Mouse (Mus musculus) adrenal gland, adult (tissue): ENCODE data around the gene Narfl.
A peak's percentile ranks its signal among the peaks of the same experiment; 100 is the strongest.
"Not testable (repeated sequence)": the region's sequence is repeated elsewhere in the genome, so short reads cannot be mapped to it uniquely, and the experiment has no call there.

Experiments used
- DNase-seq, 2 experiments: peaks; one replicate each; pipeline ENCODE4 v3.0.0; 2022 to 2023; ENCODE audit warnings: low spot score in 1 of 2; ENCODE audit not compliant: inconsistent age in 2 of 2

Gene Narfl

DNA sequence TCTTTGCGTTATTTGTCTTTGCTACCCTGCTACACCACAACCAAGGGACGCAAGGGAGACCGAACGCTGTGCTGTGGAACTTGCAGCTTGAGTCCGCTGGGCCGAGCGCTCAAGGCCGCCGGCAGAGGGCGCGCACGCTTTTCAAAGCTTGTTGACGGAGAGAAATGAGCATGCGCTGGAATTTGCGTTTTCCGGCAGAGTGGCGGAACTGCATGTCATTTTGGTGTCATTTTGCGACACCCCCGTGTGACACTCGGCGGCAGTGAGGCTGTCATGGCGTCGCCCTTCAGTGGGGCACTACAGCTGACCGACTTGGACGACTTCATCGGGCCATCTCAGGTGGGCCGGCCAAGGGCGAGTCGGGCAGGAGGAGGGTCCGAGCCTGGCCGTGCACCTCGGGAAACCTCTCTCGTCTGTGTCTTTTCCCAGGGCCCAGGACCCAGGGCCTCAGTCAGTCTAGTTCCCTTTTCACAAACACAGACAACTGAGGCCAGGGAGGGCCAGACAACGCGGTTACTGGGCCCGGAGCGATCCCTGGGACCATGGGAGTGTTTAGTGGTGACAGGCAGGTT lies at the start of gene Narfl:
Gene Narfl, plus strand, starts transcription at position 228 of the 572 bp plus-strand sequence.
- peak; percentile 97 to 99 for DNase-seq

DNA sequence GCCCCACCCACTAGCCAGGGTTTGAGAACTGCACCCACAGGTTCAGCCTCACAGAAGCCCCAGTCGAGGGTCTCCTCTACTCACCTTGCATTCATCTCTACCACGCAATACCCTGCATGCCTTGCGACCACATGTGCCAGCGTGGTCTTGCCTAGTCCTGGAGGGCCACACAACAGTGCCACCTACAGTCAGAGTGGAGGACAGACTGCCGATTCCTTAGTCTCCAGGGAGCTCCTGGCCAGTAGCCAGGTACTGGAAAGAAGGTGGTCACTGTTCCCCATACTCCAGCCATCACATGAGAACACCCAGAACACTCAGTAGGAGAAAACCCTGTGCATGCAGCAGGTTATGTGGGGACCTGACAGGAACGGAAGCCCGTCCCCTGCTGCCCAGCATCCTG lies 49.7 kb upstream of the Narfl start:
- DNase-seq, result no peak

DNA sequence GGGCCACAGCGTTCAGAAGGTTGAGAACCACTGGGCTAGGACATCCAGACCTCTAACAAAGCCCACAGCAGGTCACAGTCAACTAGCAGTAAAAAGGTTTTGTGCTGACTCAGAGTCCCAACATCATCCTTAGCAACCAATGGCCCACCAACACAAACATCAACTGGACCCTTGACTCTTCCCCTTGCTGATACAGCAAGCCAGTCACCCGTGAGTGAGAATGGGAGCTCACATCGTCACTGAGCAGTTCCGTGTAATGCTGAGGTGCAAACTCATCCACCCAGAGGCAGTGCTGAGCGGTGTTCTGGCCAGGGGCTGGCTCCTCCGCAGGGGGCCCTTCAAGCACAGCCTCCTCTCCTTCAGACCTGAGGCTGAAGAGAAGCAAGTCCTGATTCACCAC lies 48.3 kb upstream of the Narfl start:
- DNase-seq, result no peak

DNA sequence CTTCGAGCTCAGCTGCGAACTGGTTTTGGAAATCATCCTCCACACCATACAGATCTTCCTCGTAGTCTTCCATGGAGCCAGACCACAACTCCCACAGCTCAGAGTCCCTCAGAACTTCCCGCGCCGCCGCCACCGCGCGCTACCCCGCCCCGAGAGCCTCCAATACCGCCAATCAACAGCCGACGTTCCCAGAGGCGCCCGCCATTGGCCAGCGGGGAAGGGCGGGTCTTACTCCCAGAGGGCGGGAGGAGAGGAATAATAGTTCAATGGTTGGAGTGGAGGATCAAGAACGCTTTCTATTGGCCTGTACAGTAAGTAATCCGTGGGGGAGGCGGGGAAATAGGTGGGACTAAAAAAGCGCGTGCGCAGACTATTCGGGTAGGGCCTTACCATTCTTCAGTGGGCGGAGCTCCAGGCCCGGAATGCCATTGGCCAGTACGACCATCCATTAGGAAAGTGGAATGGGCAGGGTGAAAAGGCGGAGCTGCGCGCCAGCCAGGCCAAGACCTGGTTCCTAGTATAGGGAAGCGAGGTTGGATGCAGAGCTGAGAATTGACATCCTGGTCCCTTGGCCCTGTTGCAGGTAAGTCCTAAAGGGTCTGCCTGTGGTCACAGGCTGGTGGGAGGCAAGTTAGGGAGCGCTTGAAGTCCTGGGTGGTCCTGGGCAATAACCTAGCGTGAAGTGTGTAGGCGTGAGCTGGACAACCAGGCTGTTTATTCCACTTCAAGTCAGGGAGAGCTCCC lies 46.1 kb upstream of the Narfl start, which contains the start of the genes Chtf18 and Rpusd1:
Gene Chtf18, minus strand, starts transcription at position 155 of the 744 bp plus-strand sequence.
Gene Rpusd1, plus strand, starts transcription at position 406 of the 744 bp plus-strand sequence.
- DNase-seq, result peak; percentile 99 to 100

DNA sequence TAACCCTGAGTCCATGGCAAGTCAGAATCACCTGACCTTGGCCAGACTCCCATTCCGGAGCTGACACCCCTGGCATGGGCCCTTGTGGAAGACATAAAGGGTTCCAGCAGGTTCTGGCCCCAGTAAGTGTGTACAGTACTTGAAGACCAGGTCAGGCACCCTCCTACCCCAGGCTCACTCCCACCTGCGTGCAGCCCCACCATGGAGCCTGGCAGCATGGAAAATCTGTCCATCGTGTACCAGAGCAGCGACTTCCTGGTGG lies 45.6 kb upstream of the Narfl start:
- DNase-seq, result no peak

DNA sequence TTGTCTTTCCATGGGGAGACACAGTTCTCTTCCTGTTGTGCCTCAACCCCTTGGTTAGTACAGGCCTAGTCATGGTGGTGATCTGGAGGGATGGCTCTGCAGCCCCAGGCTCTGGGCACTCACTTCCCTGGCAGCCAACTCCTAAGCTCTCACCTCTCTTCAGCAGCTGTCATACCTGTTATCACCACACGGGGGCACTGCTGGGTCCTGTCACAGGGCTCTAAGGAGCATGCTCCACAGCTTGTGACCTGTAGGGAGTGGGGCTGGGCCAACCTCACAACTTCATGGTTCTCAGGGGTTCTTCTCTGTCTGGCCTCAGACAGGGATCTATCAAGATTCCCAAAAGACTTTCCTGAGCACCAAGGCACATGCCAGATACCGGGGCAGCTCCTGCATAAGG lies 41.5 kb upstream of the Narfl start:
- peak; percentile 84 to 95 for DNase-seq

DNA sequence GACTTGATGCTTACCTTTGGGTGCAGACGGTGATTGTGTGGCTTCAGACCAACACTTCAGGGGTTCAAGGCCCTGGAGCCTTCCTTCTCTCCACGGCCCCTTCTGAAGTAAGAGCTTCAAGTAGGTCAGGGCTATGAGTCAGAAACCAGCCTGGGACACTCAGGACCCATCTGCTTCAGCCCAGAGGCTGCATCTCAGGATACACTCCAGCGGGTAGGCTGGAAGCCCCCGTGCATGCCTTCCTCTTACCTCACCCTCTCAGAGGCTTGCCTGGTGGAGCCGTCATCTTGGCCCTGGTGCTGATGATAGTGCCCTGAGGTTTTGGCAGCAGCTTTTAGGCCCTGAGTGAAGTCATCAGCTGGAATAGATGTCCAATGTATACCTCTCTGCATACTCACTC lies 38.3 kb upstream of the Narfl start:
- DNase-seq, result peak; percentile 77 to 78

DNA sequence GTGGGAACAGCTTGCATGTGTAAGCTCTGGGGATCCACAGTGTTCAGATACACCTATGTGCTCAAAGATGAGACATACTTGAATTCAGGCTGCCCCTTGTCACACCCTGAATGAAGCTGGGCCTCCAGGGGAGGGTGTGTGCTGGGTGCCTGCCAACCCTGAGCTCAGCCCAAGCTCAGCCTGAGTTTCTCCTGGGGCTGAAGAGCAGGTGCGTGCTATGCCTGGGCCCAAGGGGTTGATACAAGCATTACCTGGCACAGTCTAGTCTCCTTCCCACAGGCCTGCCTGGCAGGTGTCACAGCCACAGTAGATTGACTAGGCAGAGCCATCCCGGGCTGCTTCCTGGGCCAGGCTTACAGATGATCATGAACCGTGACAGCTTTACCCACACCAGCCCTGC lies 37.8 kb upstream of the Narfl start, which contains the start of gene Mslnl:
Gene Mslnl, plus strand, starts transcription at position 298 of the 400 bp plus-strand sequence.
- no peak for DNase-seq

DNA sequence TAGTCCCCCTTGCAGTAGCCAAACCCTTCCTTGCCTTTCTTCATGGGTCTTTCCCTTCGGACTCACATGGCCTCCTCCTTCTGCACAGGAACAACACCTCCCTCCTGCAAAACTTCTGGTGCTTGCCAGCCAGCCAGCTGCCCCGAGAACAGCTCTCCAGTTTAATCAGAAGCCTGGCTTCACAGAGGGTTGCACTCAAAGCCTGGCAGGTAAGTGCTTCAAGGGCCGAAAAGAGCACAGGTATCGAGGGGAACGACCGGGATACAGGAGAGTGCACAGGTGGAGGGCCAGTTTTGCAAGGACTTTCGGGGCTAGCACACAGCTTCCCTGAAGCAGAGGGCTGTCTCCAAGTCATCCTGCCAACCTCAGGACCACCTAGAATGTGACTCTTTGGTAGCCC lies 34.7 kb upstream of the Narfl start:
- DNase-seq, result no peak

DNA sequence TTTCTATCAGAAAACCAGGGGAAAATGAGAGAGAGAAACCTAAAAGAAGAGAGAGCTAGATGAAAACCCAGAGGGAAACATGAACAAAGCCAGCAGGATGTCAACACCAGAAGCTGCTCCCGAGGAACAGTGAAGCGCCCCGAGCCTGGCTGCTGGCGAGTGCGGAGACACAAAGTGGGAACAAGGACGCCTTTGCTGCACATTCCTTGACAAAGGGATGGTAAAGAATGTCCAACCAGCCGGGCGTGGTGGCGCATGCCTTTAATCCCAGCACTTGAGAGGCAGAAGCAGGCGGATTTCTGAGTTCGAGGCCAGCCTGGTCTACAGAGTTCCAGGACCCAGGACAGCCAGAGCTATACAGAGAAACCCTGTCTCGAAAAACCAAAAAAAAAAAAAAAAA lies 32.1 kb upstream of the Narfl start:
- DNase-seq, result not testable (repeated sequence)

DNA sequence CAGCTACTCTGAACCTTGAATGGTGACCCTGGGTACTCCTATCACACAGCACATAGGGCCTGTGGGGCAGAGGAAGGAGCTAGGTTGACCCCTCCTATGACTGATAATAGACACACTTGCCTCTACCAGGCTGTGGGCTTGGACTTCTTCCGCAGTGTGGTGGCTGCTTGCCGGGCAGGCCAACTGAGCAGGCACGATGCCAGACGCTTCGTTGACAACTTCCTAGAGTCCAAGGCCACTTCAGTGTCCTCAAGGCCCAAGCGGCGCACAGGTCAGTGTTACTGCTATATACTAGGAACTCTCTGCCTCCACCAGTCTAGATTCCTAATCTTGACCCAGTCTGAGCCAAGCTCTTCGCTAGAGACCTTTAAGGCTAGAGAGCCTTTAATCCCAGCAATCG lies 29.7 kb upstream of the Narfl start:
- DNase-seq, result peak; percentile 85 to 91

DNA sequence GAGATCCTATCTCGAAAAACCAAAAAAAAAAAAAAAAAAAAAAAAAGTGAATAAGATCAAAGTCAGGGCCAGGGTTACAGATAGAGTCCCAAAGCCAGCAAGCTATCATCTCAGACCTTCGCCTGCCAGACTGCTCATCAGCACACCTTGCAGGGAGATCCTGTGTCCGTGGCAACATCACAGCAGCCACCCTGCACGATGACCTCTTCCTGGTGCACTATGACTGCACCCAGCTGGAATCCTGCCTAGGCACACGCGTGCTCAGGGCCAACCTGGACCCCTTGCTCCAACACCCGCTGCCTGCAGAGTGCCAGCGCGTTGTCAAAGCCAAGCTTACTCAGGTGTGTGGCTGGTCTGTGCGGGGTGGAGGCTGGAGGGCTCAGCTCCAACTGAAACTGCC lies 29.3 kb upstream of the Narfl start:
- peak; percentile 57 to 65 for DNase-seq

DNA sequence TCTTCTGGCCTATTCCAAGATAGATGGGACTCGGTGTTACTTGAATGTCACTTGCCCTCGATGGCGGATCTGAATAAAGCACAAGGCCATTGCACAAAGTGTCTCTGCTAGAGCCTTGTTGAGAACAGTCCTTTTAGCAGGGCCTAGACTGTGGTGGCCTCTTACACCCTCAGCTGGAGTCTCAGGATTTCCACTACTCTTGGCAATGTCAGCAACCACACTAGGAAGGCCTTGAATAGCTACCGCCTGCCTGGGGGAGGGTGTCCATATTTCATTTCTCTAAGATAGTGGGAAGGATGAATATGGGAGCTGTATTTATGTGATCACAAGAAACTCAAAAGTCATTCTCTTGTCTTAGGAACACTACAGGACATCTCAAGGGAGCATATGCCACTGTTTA lies 25.3 kb upstream of the Narfl start:
- peak; percentile 33 to 76 for DNase-seq

DNA sequence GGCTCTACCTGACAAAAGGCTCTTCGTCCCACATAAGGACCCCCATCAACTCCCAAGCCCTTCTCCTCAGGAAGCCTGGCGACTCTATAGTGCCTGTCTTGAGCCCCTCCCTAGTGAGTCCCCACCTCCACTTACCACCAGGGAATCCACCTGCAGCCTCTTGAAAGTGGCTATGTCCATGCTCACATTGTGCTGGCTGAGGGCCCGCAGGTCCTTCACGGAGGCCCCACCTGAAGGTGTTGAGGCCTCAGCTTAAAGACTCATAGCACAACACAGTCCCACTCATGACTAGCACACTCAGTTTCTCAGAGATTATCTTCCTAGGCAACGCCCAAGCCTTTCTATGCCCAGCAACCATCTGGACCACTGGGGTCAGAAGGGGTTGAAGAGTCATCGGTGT lies 24.3 kb upstream of the Narfl start:
- no peak for DNase-seq

DNA sequence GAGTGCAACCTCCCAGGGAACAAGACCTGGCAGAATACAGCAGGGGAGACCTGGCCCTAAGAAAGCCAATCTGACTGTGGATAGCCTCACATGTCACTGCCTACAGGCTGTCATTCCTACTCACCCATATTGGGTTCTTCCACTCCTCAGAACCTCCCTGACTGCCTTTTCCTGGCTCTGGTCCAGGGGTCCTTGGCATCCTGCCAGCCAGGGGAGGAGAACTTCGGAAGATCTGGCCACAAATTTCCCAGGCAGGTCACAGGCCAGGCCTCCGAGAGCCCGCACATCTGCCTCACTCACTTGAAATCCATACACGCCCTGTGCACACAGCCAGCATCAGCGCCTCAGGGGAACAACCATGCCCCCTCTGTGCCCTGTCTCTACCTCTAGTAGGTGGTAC lies 22.1 kb upstream of the Narfl start:
- peak; percentile 69 to 88 for DNase-seq

DNA sequence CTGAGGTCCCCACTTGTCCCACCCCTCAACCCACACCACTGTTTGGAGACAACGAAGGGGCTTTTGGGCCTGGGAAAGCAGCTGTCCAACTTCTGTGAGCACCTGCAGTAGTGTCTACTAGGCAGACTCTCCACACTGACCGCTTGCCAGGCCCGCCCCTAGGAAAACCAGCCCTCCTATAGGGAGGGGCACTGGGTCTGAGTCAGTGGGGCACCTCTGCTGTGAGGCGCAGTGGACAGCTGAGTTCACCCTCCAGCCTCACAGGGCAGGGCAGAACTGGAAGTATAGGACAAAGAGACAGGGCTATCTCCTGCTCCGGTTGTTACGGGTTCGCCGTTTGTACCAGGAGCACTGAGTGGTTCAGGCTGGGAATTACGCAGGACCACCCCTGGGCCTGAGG lies 19.3 kb upstream of the Narfl start, which contains the start of gene Msln:
Gene Msln, minus strand, starts transcription at position 138 of the 400 bp plus-strand sequence.
- DNase-seq, result no peak

DNA sequence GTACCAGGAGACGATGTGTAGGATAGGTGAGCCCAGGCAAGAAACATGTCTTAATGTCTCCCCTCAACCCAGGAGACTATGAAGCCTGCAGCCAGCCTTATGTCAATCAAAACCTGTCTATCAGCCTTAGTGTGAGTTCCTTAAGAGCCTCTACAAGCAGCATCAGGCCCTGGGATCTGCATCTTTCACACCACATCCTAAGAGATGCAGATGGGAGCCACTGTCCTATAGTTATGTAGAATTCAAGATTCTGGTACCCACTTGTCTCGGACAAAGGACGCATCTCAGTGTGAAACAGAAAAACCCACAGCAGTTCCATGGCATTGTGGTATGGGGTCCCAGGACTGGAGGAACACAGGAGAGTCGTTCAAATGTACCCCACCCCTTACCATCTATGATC lies 18.5 kb upstream of the Narfl start:
- no peak for DNase-seq

DNA sequence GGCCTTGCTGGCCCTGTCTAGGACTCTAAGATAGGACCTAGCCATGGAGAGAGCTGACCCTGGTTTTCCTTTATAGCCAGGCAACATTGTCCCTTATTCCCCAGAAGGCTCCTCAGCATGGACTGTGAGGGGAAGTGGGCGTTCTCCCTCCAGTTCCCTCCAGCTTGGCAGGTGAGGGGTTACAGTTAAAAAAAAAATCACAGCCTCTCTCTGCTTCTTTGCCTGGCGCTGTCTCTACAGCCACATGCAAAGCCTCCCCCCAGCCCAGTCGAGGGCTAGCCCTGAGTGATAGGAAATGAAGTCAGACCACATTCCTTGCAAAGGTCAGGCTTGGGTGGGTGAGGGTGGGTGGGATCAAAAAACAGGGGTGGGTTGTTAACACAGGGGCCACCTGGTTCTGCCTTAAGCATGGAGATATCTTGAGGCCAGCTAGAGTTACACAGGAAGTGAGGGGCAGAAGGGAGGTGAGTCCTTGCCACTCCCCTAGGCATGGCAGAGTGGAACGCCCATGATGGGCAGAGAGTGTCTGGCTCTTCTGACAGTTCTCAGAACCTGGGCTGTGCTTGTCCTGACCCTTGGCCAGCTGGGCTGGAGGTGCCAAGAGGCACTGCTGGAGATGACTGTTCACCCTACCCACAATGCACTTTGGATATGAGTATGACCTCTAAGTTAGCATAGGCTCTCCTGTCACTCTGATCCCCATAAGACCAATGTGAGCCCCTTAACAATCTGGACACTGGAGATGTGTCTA lies 17.8 kb upstream of the Narfl start:
- DNase-seq, result no peak

DNA sequence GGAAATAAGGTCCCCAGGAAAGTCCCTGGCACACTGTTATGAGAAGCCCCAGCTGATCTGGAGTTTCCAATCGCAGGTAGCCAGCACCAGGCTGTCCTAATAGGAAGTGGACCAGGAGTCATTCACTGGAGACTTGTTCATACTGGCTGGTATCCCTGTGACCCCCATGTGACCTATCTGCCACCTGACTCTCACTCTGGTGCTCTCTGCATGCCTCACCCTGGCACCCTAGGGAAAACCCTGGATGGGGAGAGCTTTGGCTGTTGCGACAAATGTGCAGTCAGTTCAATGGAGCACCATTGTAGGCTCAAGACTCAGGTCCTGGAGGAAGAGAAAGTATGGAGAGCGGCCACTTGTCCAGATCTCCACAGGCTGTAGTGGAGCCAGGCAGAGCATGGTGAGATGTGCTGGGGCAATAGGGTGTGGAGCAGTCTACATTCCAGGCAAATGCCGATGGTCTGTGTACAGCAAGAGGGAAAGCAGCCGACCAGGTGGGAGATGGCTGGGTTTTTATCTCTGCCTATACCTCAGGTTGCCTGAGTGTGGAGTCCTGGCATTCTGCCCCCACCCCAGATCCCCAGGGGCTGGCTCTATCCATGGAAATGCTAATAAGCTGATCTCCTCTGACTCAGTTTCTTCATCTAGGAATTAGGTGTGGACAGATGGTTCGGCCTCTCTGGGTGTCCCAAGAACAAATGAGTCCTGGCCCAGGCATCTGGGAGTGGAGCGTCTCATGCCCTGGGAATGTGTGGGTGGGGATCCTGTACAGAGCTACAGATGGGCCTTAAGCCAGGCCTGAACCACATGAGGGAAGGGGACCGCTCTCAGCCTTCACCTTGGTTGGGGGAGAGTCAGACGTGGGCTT lies 17.0 kb upstream of the Narfl start:
- no peak for DNase-seq

DNA sequence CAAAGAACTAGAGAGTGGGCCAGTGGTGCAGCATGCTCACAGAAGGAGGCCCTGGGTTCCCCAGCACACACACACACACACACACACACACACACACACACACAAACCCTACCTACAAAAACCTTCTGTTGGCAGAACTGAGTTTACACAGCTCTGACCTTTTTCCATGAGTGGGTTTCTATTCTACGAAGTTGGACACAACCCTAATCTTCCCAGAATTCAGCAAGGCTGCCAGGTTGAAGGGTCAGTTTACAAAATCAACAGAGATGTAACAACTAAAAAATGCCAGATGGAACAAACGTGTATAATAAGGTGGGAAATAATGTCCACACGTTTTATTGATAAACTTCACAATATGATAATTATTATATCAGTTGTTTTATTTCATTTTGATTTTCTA lies 15.9 kb upstream of the Narfl start:
- no peak for DNase-seq

DNA sequence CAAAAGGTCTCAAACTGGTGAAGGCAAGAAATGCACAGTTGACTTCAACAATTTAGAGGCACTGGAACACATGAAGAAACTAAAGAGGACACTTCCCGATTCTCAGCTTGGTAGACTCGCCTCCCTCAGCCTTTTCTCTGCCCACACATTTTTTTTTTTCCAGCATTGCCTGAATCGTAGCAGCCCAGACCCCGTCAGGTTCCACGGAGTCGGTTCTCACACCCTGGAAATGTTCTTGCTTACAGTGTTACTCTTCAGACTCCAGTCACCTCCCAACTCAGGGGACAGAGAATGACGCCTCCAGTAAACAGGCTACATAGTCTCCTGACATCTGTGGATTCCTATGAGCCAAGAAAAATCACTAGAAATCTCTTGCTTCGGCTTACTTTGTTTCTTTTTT lies 13.4 kb upstream of the Narfl start:
- no peak for DNase-seq
